Mouse (Mus musculus): ENCODE results near the gene Mllt6. TPM values are rescaled to one million over a fixed set of nuclear protein-coding genes. Genes with fewer than 3 reads are reported as not detected.
A peak's percentile ranks its signal among the peaks of the same experiment; 100 is the strongest.
"Not testable (repeated sequence)": the region's sequence is repeated elsewhere in the genome, so short reads cannot be mapped to it uniquely, and the experiment has no call there.

The Mllt6 gene
- polyA plus RNA-seq, 1 experiment from 2014 or later, result 2.3 TPM

GRCm38 (mm10) chr11:97723709-97724108 is 60.5 kb downstream of the Mllt6 start:
- no peak for TF ChIP-seq CTCF (IDR thresholded peaks at IDR 0.05; ENCODE audit: low read depth)
- Histone ChIP-seq H3K36me3 (ENCODE audit: insufficient read depth, low read length) (peaks cover 44% of the 10 kb centered on the region), H3K4me3 (replicated peaks; ENCODE audit: low read depth, low read length) (no peak overlapping the region), H3K9me3 (replicated peaks; ENCODE audit: low read length) (no peaks in the 10 kb centered on the region), H3K27ac (no peak overlapping the region), H3K4me1 (replicated peaks; ENCODE audit: insufficient read depth, low read length) (no peaks in the 10 kb centered on the region), H3K27me3 (ENCODE audit: insufficient read depth, low read length) (no peaks in the 10 kb centered on the region), H3K9ac (ENCODE audit: low read depth, low read length) (no peak overlapping the region), H3K4me2 (ENCODE audit: low read length) (no peak overlapping the region)
- WGBS, result 71% methylated on average over 7 of the region's 7 CpGs
- ATAC-seq (replicated peaks; ENCODE audit: low FRiP score, low read depth), result no peak
- peak; percentile 36 for DNase-seq (ENCODE audit: low spot score)

- peaks cover 42% of the 10 kb centered on the region for H3K36me3 ChIP-seq (ENCODE audit: insufficient read depth, low read length)
- WGBS, result 67% methylated on average over 7 of the region's 7 CpGs
- H3K4me1 ChIP-seq (replicated peaks; ENCODE audit: insufficient read depth, low read length), result no peaks in the 10 kb centered on the region
- H3K4me3 ChIP-seq (replicated peaks; ENCODE audit: low read depth, low read length), result no peak overlapping the region
- no peaks in the 10 kb centered on the region for H3K9me3 ChIP-seq (replicated peaks; ENCODE audit: low read length)
- no peak for DNase-seq (ENCODE audit: low spot score)
- no peak for TF ChIP-seq CTCF (IDR thresholded peaks at IDR 0.05; ENCODE audit: low read depth)
- no peak overlapping the region for H3K4me2 ChIP-seq (ENCODE audit: low read length)
- ATAC-seq (replicated peaks; ENCODE audit: low FRiP score, low read depth), result no peak
- H3K9ac ChIP-seq (ENCODE audit: low read depth, low read length), result no peak overlapping the region
- no peaks in the 10 kb centered on the region for H3K27me3 ChIP-seq (ENCODE audit: insufficient read depth, low read length)
- no peak overlapping the region for H3K27ac ChIP-seq
Measured at GRCm38 (mm10) chr11:97728311-97728710, 65.1 kb downstream of the Mllt6 start.

GRCm38 (mm10) chr11:97728730-97729129 is 65.5 kb downstream of the Mllt6 start:
- no peak overlapping the region for H3K9ac ChIP-seq (ENCODE audit: low read depth, low read length)
- no peak overlapping the region for H3K4me3 ChIP-seq (replicated peaks; ENCODE audit: low read depth, low read length)
- no peaks in the 10 kb centered on the region for H3K9me3 ChIP-seq (replicated peaks; ENCODE audit: low read length)
- H3K27ac ChIP-seq, result no peak overlapping the region
- DNase-seq (ENCODE audit: low spot score) (no peak), ATAC-seq (replicated peaks; ENCODE audit: low FRiP score, low read depth) (no peak)
- 81% methylated on average over 7 of the region's 7 CpGs for WGBS
- no peaks in the 10 kb centered on the region for H3K4me1 ChIP-seq (replicated peaks; ENCODE audit: insufficient read depth, low read length)
- H3K36me3 ChIP-seq (ENCODE audit: insufficient read depth, low read length), result peaks cover 42% of the 10 kb centered on the region
- H3K27me3 ChIP-seq (ENCODE audit: insufficient read depth, low read length), result no peaks in the 10 kb centered on the region
- no peak for TF ChIP-seq CTCF (IDR thresholded peaks at IDR 0.05; ENCODE audit: low read depth)
- no peak overlapping the region for H3K4me2 ChIP-seq (ENCODE audit: low read length)

GRCm38 (mm10) chr11:97733689-97734088 is 70.5 kb downstream of the Mllt6 start:
- no peak for TF ChIP-seq CTCF (IDR thresholded peaks at IDR 0.05; ENCODE audit: low read depth)
- H3K36me3 ChIP-seq (ENCODE audit: insufficient read depth, low read length), result peaks cover 25% of the 10 kb centered on the region
- H3K9me3 ChIP-seq (replicated peaks; ENCODE audit: low read length), result no peaks in the 10 kb centered on the region
- ATAC-seq (replicated peaks; ENCODE audit: low FRiP score, low read depth), result no peak
- no peak overlapping the region for H3K9ac ChIP-seq (ENCODE audit: low read depth, low read length)
- DNase-seq (ENCODE audit: low spot score), result no peak
- H3K4me1 ChIP-seq (replicated peaks; ENCODE audit: insufficient read depth, low read length), result no peaks in the 10 kb centered on the region
- 20% methylated on average over 10 of the region's 10 CpGs for WGBS
- no peaks in the 10 kb centered on the region for H3K27me3 ChIP-seq (ENCODE audit: insufficient read depth, low read length)
- no peak overlapping the region for H3K4me2 ChIP-seq (ENCODE audit: low read length)
- H3K4me3 ChIP-seq (replicated peaks; ENCODE audit: low read depth, low read length), result no peak overlapping the region
- no peak overlapping the region; the same call in 1 of the 2 replicates for H3K27ac ChIP-seq

GRCm38 (mm10) chr11:97734810-97735209 is 71.6 kb downstream of the Mllt6 start:
- H3K27ac ChIP-seq; H3K4me2 ChIP-seq (ENCODE audit: low read length); H3K9ac ChIP-seq (ENCODE audit: low read depth, low read length); H3K4me1 ChIP-seq (replicated peaks; ENCODE audit: insufficient read depth, low read length); ATAC-seq (replicated peaks; ENCODE audit: low FRiP score, low read depth); H3K4me3 ChIP-seq (replicated peaks; ENCODE audit: low read depth, low read length); H3K9me3 ChIP-seq (replicated peaks; ENCODE audit: low read length); DNase-seq (ENCODE audit: low spot score); H3K27me3 ChIP-seq (ENCODE audit: insufficient read depth, low read length): not testable (repeated sequence)
- 83% methylated on average over 5 of the region's 5 CpGs for WGBS
- peaks cover 17% of the 10 kb centered on the region for H3K36me3 ChIP-seq (ENCODE audit: insufficient read depth, low read length)

Small RNAs within 50 kb of the gene (microRNA-seq; reads per million reads assigned to microRNA genes)
- gene Gm24158 (not detected), gene Mir6927 (0.60 reads per million)

Other genes starting within 250 kb of the Mllt6 start
- gene Arhgap23, start 247.9 kb upstream of the Mllt6 start, polyA plus RNA-seq (2015; fragmentation: Nextera tagmentation; extraction: Ambion mirVana), result 5.4 and 5.7 TPM in 2 replicates
- 0.08 and 0.28 TPM in 2 replicates for gene 4933428G20Rik, start 163.1 kb upstream of the Mllt6 start, polyA plus RNA-seq (2015; fragmentation: Nextera tagmentation; extraction: Ambion mirVana)
- gene Srcin1, start 87.2 kb upstream of the Mllt6 start, polyA plus RNA-seq (2015; fragmentation: Nextera tagmentation; extraction: Ambion mirVana), result 0.59 and 0.70 TPM in 2 replicates
- gene Epop, start 33.7 kb upstream of the Mllt6 start, polyA plus RNA-seq (2015; fragmentation: Nextera tagmentation; extraction: Ambion mirVana), result 2.9 and 4.1 TPM in 2 replicates
- 69.2 and 70.9 TPM in 2 replicates for gene Cisd3, start 22.4 kb downstream of the Mllt6 start, polyA plus RNA-seq (2015; fragmentation: Nextera tagmentation; extraction: Ambion mirVana)
- gene Pcgf2, start 37.1 kb downstream of the Mllt6 start, polyA plus RNA-seq (2015; fragmentation: Nextera tagmentation; extraction: Ambion mirVana), result 10.4 and 11.4 TPM in 2 replicates
- gene Psmb3, start 40.0 kb downstream of the Mllt6 start, polyA plus RNA-seq (2015; fragmentation: Nextera tagmentation; extraction: Ambion mirVana), result 504 and 541 TPM in 2 replicates
- gene Pip4k2b, start 81.3 kb downstream of the Mllt6 start, polyA plus RNA-seq (2015; fragmentation: Nextera tagmentation; extraction: Ambion mirVana), result 1.5 TPM in 2 replicates
- gene Cwc25, start 103.1 kb downstream of the Mllt6 start, polyA plus RNA-seq (2015; fragmentation: Nextera tagmentation; extraction: Ambion mirVana), result 13.9 and 14.8 TPM in 2 replicates
- gene 1700001P01Rik, start 112.5 kb downstream of the Mllt6 start, polyA plus RNA-seq (2015; fragmentation: Nextera tagmentation; extraction: Ambion mirVana), result not detected in 2 replicates
- 716 and 863 TPM in 2 replicates for gene Rpl23, start 119.0 kb downstream of the Mllt6 start, polyA plus RNA-seq (2015; fragmentation: Nextera tagmentation; extraction: Ambion mirVana)
- 87.7 and 96.4 TPM in 2 replicates for gene Lasp1, start 135.6 kb downstream of the Mllt6 start, polyA plus RNA-seq (2015; fragmentation: Nextera tagmentation; extraction: Ambion mirVana)
- 5.1 and 5.6 TPM in 2 replicates for gene B230217C12Rik, start 177.4 kb downstream of the Mllt6 start, polyA plus RNA-seq (2015; fragmentation: Nextera tagmentation; extraction: Ambion mirVana)
- 0.61 and 0.95 TPM in 2 replicates for gene Fbxo47, start 220.7 kb downstream of the Mllt6 start, polyA plus RNA-seq (2015; fragmentation: Nextera tagmentation; extraction: Ambion mirVana)

All from kidney, postnatal 0 days (tissue).